Mouse (Mus musculus): Measurements from ENCODE around the gene Ercc4. TPM values are rescaled to one million over a fixed set of nuclear protein-coding genes. Genes with fewer than 3 reads are reported as not detected.
A peak's percentile ranks its signal among the peaks of the same experiment; 100 is the strongest.
"Not testable (repeated sequence)": the region's sequence is repeated elsewhere in the genome, so short reads cannot be mapped to it uniquely, and the experiment has no call there.

Ercc4 gene
- 7.9 and 8.2 TPM in 2 replicates for polyA plus RNA-seq (2016; fragmentation: Nextera tagmentation; extraction: Ambion mirVana)

GRCm38 (mm10) chr16:13109156-13109989 is at the start of gene Ercc4:
TSS of gene Ercc4 (plus strand) at chr16:13109684.
- H3K4me2 ChIP-seq, result peak within 1 kb of the TSS; percentile 86
- ATAC-seq, result peak; percentile 96
- H3K9ac ChIP-seq, result peak within 1 kb of the TSS; percentile 90
- no peaks in the 10 kb centered on the region for H3K9me3 ChIP-seq (replicated peaks)
- WGBS (ENCODE audit: insufficient replicate concordance), result 1% methylated on average over 53 of the region's 53 CpGs
- H3K36me3 ChIP-seq, result peaks cover 26% of the 10 kb centered on the region
- peak within 1 kb of the TSS; percentile 78 for H3K27ac ChIP-seq
- H3K4me3 ChIP-seq, result peak within 1 kb of the TSS; percentile 77
- H3K4me1 ChIP-seq, result peaks cover 9% of the 10 kb centered on the region
- no peaks in the 10 kb centered on the region for H3K27me3 ChIP-seq (replicated peaks)

- 17% methylated on average over 10 of the region's 10 CpGs for WGBS (ENCODE audit: insufficient replicate concordance)
- H3K27me3 ChIP-seq (replicated peaks), result no peaks in the 10 kb centered on the region
- ATAC-seq, result no peak
- peak overlapping the region; percentile 49 for H3K4me2 ChIP-seq
- no peaks in the 10 kb centered on the region for H3K9me3 ChIP-seq (replicated peaks)
- H3K9ac ChIP-seq, result no peak overlapping the region
- peak overlapping the region; percentile 15; the same call in 1 of the 2 replicates for H3K4me3 ChIP-seq
- 0 out of 2 replicates have a peak, but pooled peaks cover 3% of the 10 kb centered on the region for H3K4me1 ChIP-seq
- H3K27ac ChIP-seq, result no peak overlapping the region
- H3K36me3 ChIP-seq, result no peaks in the 10 kb centered on the region
Measured at GRCm38 (mm10) chr16:13061113-13061512, 48.4 kb upstream of the Ercc4 start.

- no peaks in the 10 kb centered on the region for H3K27me3 ChIP-seq (replicated peaks)
- no peak overlapping the region for H3K4me3 ChIP-seq
- H3K4me1 ChIP-seq, result no peaks in the 10 kb centered on the region
- WGBS (ENCODE audit: insufficient replicate concordance), result 71% methylated on average over 4 of the region's 4 CpGs
- ATAC-seq, result no peak
- no peak overlapping the region for H3K9ac ChIP-seq
- H3K4me2 ChIP-seq, result no peak overlapping the region
- H3K27ac ChIP-seq, result no peak overlapping the region
- no peaks in the 10 kb centered on the region for H3K36me3 ChIP-seq
- no peaks in the 10 kb centered on the region for H3K9me3 ChIP-seq (replicated peaks)
Measured at GRCm38 (mm10) chr16:13074176-13074575, 35.3 kb upstream of the Ercc4 start.

GRCm38 (mm10) chr16:13080161-13080560 is 29.3 kb upstream of the Ercc4 start:
- Histone ChIP-seq H3K4me2 (no peak overlapping the region), H3K36me3 (no peaks in the 10 kb centered on the region), H3K4me1 (no peaks in the 10 kb centered on the region), H3K27me3 (replicated peaks) (no peaks in the 10 kb centered on the region), H3K9ac (no peak overlapping the region), H3K9me3 (replicated peaks) (no peaks in the 10 kb centered on the region), H3K27ac (no peak overlapping the region), H3K4me3 (no peak overlapping the region)
- WGBS (ENCODE audit: insufficient replicate concordance), result 64% methylated on average over 6 of the region's 6 CpGs
- ATAC-seq, result no peak

GRCm38 (mm10) chr16:13083155-13083798 is 26.2 kb upstream of the Ercc4 start:
- no peak overlapping the region for H3K4me3 ChIP-seq
- no peak overlapping the region for H3K4me2 ChIP-seq
- H3K9me3 ChIP-seq (replicated peaks), result no peaks in the 10 kb centered on the region
- H3K27me3 ChIP-seq (replicated peaks), result no peaks in the 10 kb centered on the region
- 64% methylated on average over 6 of the region's 6 CpGs for WGBS (ENCODE audit: insufficient replicate concordance)
- no peak for ATAC-seq
- no peak overlapping the region for H3K27ac ChIP-seq
- H3K9ac ChIP-seq, result no peak overlapping the region
- no peaks in the 10 kb centered on the region for H3K4me1 ChIP-seq
- H3K36me3 ChIP-seq, result no peaks in the 10 kb centered on the region

GRCm38 (mm10) chr16:13108356-13108755 is 1.1 kb upstream of the Ercc4 start:
- Histone ChIP-seq H3K36me3 (peaks cover 16% of the 10 kb centered on the region), H3K27me3 (replicated peaks) (no peaks in the 10 kb centered on the region), H3K4me1 (peaks cover 9% of the 10 kb centered on the region), H3K9me3 (replicated peaks) (no peaks in the 10 kb centered on the region), H3K27ac (no peak overlapping the region), H3K9ac (no peak overlapping the region), H3K4me2 (no peak overlapping the region), H3K4me3 (no peak overlapping the region)
- 73% methylated on average over 12 of the region's 12 CpGs for WGBS (ENCODE audit: insufficient replicate concordance)
- ATAC-seq, result no peak

GRCm38 (mm10) chr16:13109990-13110595 is 609 bp downstream of the Ercc4 start:
- peak; percentile 73 for ATAC-seq
- Histone ChIP-seq H3K27me3 (replicated peaks) (no peaks in the 10 kb centered on the region), H3K4me2 (peak overlapping the region; percentile 86), H3K4me1 (peaks cover 9% of the 10 kb centered on the region), H3K4me3 (peak overlapping the region; percentile 77), H3K9ac (peak overlapping the region; percentile 90), H3K9me3 (replicated peaks) (no peaks in the 10 kb centered on the region), H3K36me3 (peaks cover 33% of the 10 kb centered on the region), H3K27ac (peak overlapping the region; percentile 78)
- WGBS (ENCODE audit: insufficient replicate concordance), result 1% methylated on average over 32 of the region's 32 CpGs

GRCm38 (mm10) chr16:13114821-13115220 is 5.3 kb downstream of the Ercc4 start:
- WGBS (ENCODE audit: insufficient replicate concordance), result 79% methylated on average over 2 of the region's 2 CpGs
- peaks cover 52% of the 10 kb centered on the region for H3K36me3 ChIP-seq
- no peak overlapping the region for H3K27ac ChIP-seq
- H3K9me3 ChIP-seq (replicated peaks), result no peaks in the 10 kb centered on the region
- H3K4me2 ChIP-seq, result no peak overlapping the region
- no peak overlapping the region for H3K9ac ChIP-seq
- no peak overlapping the region for H3K4me3 ChIP-seq
- no peak for ATAC-seq
- peaks cover 9% of the 10 kb centered on the region for H3K4me1 ChIP-seq
- H3K27me3 ChIP-seq (replicated peaks), result no peaks in the 10 kb centered on the region

- not testable (repeated sequence) for H3K4me1 ChIP-seq; H3K4me3 ChIP-seq; H3K27ac ChIP-seq; ATAC-seq; H3K4me2 ChIP-seq; H3K27me3 ChIP-seq (replicated peaks); H3K9ac ChIP-seq; H3K9me3 ChIP-seq (replicated peaks)
- H3K36me3 ChIP-seq, result peaks cover 55% of the 10 kb centered on the region
- WGBS (ENCODE audit: insufficient replicate concordance), result 79% methylated on average over 3 of the region's 3 CpGs
Measured at GRCm38 (mm10) chr16:13115466-13115865, 6.0 kb downstream of the Ercc4 start.

- peak; percentile 61 for ATAC-seq
- Histone ChIP-seq H3K4me2 (no peak overlapping the region), H3K36me3 (peaks cover 67% of the 10 kb centered on the region), H3K27ac (no peak overlapping the region), H3K4me1 (no peaks in the 10 kb centered on the region), H3K9me3 (replicated peaks) (no peaks in the 10 kb centered on the region), H3K9ac (no peak overlapping the region), H3K4me3 (no peak overlapping the region), H3K27me3 (replicated peaks) (no peaks in the 10 kb centered on the region)
- 62% methylated on average over 9 of the region's 9 CpGs for WGBS (ENCODE audit: insufficient replicate concordance)
Measured at GRCm38 (mm10) chr16:13117299-13117966, 7.9 kb downstream of the Ercc4 start.

- Histone ChIP-seq H3K27ac (no peak overlapping the region), H3K36me3 (peaks cover 67% of the 10 kb centered on the region), H3K9me3 (replicated peaks) (no peaks in the 10 kb centered on the region), H3K4me1 (no peaks in the 10 kb centered on the region), H3K4me3 (no peak overlapping the region), H3K27me3 (replicated peaks) (no peaks in the 10 kb centered on the region), H3K9ac (no peak overlapping the region), H3K4me2 (no peak overlapping the region)
- WGBS (ENCODE audit: insufficient replicate concordance), result 80% methylated on average over 7 of the region's 7 CpGs
- no peak for ATAC-seq
Measured at GRCm38 (mm10) chr16:13117967-13118430, 8.5 kb downstream of the Ercc4 start.
